Mouse (Mus musculus): Measurements from ENCODE around the gene Rhbdf2. TPM values are rescaled to one million over a fixed set of nuclear protein-coding genes. Genes with fewer than 3 reads are reported as not detected.
"Not testable (repeated sequence)": the region's sequence is repeated elsewhere in the genome, so short reads cannot be mapped to it uniquely, and the experiment has no call there.

The Rhbdf2 gene
- polyA plus RNA-seq, 1 experiment from 2014 or later, result 8.0 TPM

GRCm38 (mm10) chr11:116636607-116637006 lies 9.8 kb upstream of the Rhbdf2 start:
- not testable (repeated sequence) for H3K9me3 ChIP-seq; H3K4me2 ChIP-seq; H3K27ac ChIP-seq (replicated peaks); H3K4me3 ChIP-seq; H3K9ac ChIP-seq; H3K36me3 ChIP-seq; ATAC-seq (ENCODE audit: extremely low read depth, insufficient number of reproducible peaks, low FRiP score, low TSS enrichment); H3K4me1 ChIP-seq; H3K27me3 ChIP-seq (replicated peaks)
- 68% methylated on average over 8 of the region's 8 CpGs for WGBS

- ATAC-seq (ENCODE audit: extremely low read depth, insufficient number of reproducible peaks, low FRiP score, low TSS enrichment), result no peak
- H3K36me3 ChIP-seq, result no peaks in the 10 kb centered on the region
- no peak overlapping the region for H3K27ac ChIP-seq (replicated peaks)
- no peaks in the 10 kb centered on the region for H3K27me3 ChIP-seq (replicated peaks)
- H3K9ac ChIP-seq, result no peak overlapping the region
- H3K4me1 ChIP-seq, result peaks cover 24% of the 10 kb centered on the region
- no peaks in the 10 kb centered on the region for H3K9me3 ChIP-seq
- no peak overlapping the region for H3K4me3 ChIP-seq
- H3K4me2 ChIP-seq, result no peak overlapping the region
- 75% methylated on average over 10 of the region's 10 CpGs for WGBS
Observed at GRCm38 (mm10) chr11:116632962-116633361, 6.1 kb upstream of the Rhbdf2 start.

- H3K4me2 ChIP-seq, result no peak overlapping the region
- no peak overlapping the region for H3K4me3 ChIP-seq
- H3K9ac ChIP-seq, result peak overlapping the region; percentile 52
- H3K27me3 ChIP-seq (replicated peaks), result no peaks in the 10 kb centered on the region
- peak overlapping the region; percentile 62 for H3K27ac ChIP-seq (replicated peaks)
- peak; percentile 14; the same call in 1 of the 2 replicates for ATAC-seq (ENCODE audit: extremely low read depth, insufficient number of reproducible peaks, low FRiP score, low TSS enrichment)
- H3K9me3 ChIP-seq, result no peaks in the 10 kb centered on the region
- H3K36me3 ChIP-seq, result no peaks in the 10 kb centered on the region
- 30% methylated on average over 12 of the region's 12 CpGs for WGBS
- H3K4me1 ChIP-seq, result peaks cover 42% of the 10 kb centered on the region
Observed at GRCm38 (mm10) chr11:116630171-116630965, 3.5 kb upstream of the Rhbdf2 start.

GRCm38 (mm10) chr11:116629472-116629871 lies 2.7 kb upstream of the Rhbdf2 start:
- peak overlapping the region; percentile 62 for H3K27ac ChIP-seq (replicated peaks)
- no peaks in the 10 kb centered on the region for H3K27me3 ChIP-seq (replicated peaks)
- no peak overlapping the region for H3K4me3 ChIP-seq
- no peak for ATAC-seq (ENCODE audit: extremely low read depth, insufficient number of reproducible peaks, low FRiP score, low TSS enrichment)
- no peak overlapping the region for H3K4me2 ChIP-seq
- H3K4me1 ChIP-seq, result peaks cover 51% of the 10 kb centered on the region
- 79% methylated on average over 6 of the region's 6 CpGs for WGBS
- H3K9ac ChIP-seq, result no peak overlapping the region
- H3K9me3 ChIP-seq, result no peaks in the 10 kb centered on the region
- H3K36me3 ChIP-seq, result no peaks in the 10 kb centered on the region

GRCm38 (mm10) chr11:116628712-116629111 lies 1.9 kb upstream of the Rhbdf2 start:
- Histone ChIP-seq H3K27me3 (replicated peaks) (no peaks in the 10 kb centered on the region), H3K27ac (replicated peaks) (no peak overlapping the region), H3K36me3 (no peaks in the 10 kb centered on the region), H3K4me2 (no peak overlapping the region), H3K9me3 (no peaks in the 10 kb centered on the region), H3K4me1 (peaks cover 55% of the 10 kb centered on the region), H3K4me3 (no peak overlapping the region), H3K9ac (no peak overlapping the region)
- ATAC-seq (ENCODE audit: extremely low read depth, insufficient number of reproducible peaks, low FRiP score, low TSS enrichment), result no peak
- whole genome bisulfite sequencing, result 43% methylated on average over 9 of the region's 9 CpGs

GRCm38 (mm10) chr11:116627072-116628020 lies 527 bp upstream of the Rhbdf2 start:
- H3K4me2 ChIP-seq, result no peak overlapping the region
- WGBS, result 36% methylated on average over 10 of the region's 10 CpGs
- no peaks in the 10 kb centered on the region for H3K36me3 ChIP-seq
- peak overlapping the region; percentile 49; the same call in 1 of the 2 replicates for H3K27ac ChIP-seq (replicated peaks)
- no peak overlapping the region for H3K9ac ChIP-seq
- H3K4me3 ChIP-seq, result no peak overlapping the region
- H3K9me3 ChIP-seq, result no peaks in the 10 kb centered on the region
- peaks cover 69% of the 10 kb centered on the region for H3K4me1 ChIP-seq
- no peaks in the 10 kb centered on the region for H3K27me3 ChIP-seq (replicated peaks)
- ATAC-seq (ENCODE audit: extremely low read depth, insufficient number of reproducible peaks, low FRiP score, low TSS enrichment), result no peak

- no peaks in the 10 kb centered on the region for H3K36me3 ChIP-seq
- ATAC-seq (ENCODE audit: extremely low read depth, insufficient number of reproducible peaks, low FRiP score, low TSS enrichment), result no peak
- no peaks in the 10 kb centered on the region for H3K9me3 ChIP-seq
- no peaks in the 10 kb centered on the region for H3K27me3 ChIP-seq (replicated peaks)
- WGBS, result 49% methylated on average over 17 of the region's 17 CpGs
- H3K9ac ChIP-seq, result peak overlapping the region; percentile 83
- H3K4me1 ChIP-seq, result peaks cover 82% of the 10 kb centered on the region
- H3K4me2 ChIP-seq, result peak overlapping the region; percentile 77
- H3K4me3 ChIP-seq, result peak overlapping the region; percentile 67; the same call in 1 of the 2 replicates
- H3K27ac ChIP-seq (replicated peaks), result peak overlapping the region; percentile 70
Observed at GRCm38 (mm10) chr11:116625081-116626000, 1.5 kb downstream of the Rhbdf2 start.

- no peaks in the 10 kb centered on the region for H3K36me3 ChIP-seq
- no peaks in the 10 kb centered on the region for H3K9me3 ChIP-seq
- H3K27ac ChIP-seq (replicated peaks), result peak overlapping the region; percentile 70
- ATAC-seq (ENCODE audit: extremely low read depth, insufficient number of reproducible peaks, low FRiP score, low TSS enrichment), result peak; percentile 78
- H3K27me3 ChIP-seq (replicated peaks), result no peaks in the 10 kb centered on the region
- WGBS, result 11% methylated on average over 42 of the region's 42 CpGs
- peaks cover 82% of the 10 kb centered on the region for H3K4me1 ChIP-seq
- peak overlapping the region; percentile 83 for H3K9ac ChIP-seq
- peak overlapping the region; percentile 77 for H3K4me2 ChIP-seq
- H3K4me3 ChIP-seq, result peak overlapping the region; percentile 67
Observed at GRCm38 (mm10) chr11:116624131-116624832, 2.5 kb downstream of the Rhbdf2 start.

GRCm38 (mm10) chr11:116623281-116624124 lies 3.3 kb downstream of the Rhbdf2 start:
- Histone ChIP-seq H3K9ac (peak overlapping the region; percentile 83), H3K36me3 (no peaks in the 10 kb centered on the region), H3K27ac (replicated peaks) (peak overlapping the region; percentile 29; the same call in 1 of the 2 replicates), H3K4me1 (peaks cover 84% of the 10 kb centered on the region), H3K4me3 (peak overlapping the region; percentile 67), H3K4me2 (peak overlapping the region; percentile 77), H3K27me3 (replicated peaks) (no peaks in the 10 kb centered on the region), H3K9me3 (no peaks in the 10 kb centered on the region)
- WGBS, result 7% methylated on average over 38 of the region's 40 CpGs
- no peak; the same call in 1 of the 2 replicates for ATAC-seq (ENCODE audit: extremely low read depth, insufficient number of reproducible peaks, low FRiP score, low TSS enrichment)
